Mouse (Mus musculus) heart, embryonic 11.5 days (tissue): ENCODE measurements around the gene Edar. TPM values are rescaled to one million over a fixed set of nuclear protein-coding genes. Genes with fewer than 3 reads are reported as not detected.
"Not testable (repeated sequence)": the region's sequence is repeated elsewhere in the genome, so short reads cannot be mapped to it uniquely, and the experiment has no call there.

Source experiments
- ATAC-seq: fragments of 200-750 bp; cut with Nextera tagmentation; replicated peaks from 2 replicates; pipeline ENCODE4 v1.8.0; 2017; ENCODE audit warnings: moderate library complexity; ENCODE audit not compliant: insufficient number of reproducible peaks, low FRiP score, low TSS enrichment
- H3K27ac ChIP-seq: fragments of 300-500 bp; sonication (generic); 2 replicates; pipeline ENCODE4 v1.5.1; 2014; ENCODE audit warnings: mild to moderate bottlenecking, low read depth, low read length
- H3K27me3 ChIP-seq: fragments of 300-500 bp; sonication (generic); 2 replicates; pipeline ENCODE4 v1.6.1; 2014; ENCODE audit warnings: mild to moderate bottlenecking, low read length, mixed read lengths; ENCODE audit not compliant: control insufficient read depth, insufficient read depth
- H3K36me3 ChIP-seq: fragments of 300-500 bp; sonication (generic); 2 replicates; pipeline ENCODE4 v1.6.1; 2014; ENCODE audit warnings: mild to moderate bottlenecking, low read length, moderate library complexity, mixed read lengths; ENCODE audit not compliant: control insufficient read depth, insufficient read depth
- H3K4me1 ChIP-seq: fragments of 300-500 bp; sonication (generic); 2 replicates; pipeline ENCODE4 v1.6.1; 2014; ENCODE audit warnings: low read length; ENCODE audit not compliant: control insufficient read depth, insufficient read depth
- H3K4me2 ChIP-seq: fragments of 300-500 bp; sonication (generic); 2 replicates; pipeline ENCODE4 v1.6.1; 2014; ENCODE audit warnings: mild to moderate bottlenecking, moderate library complexity
- H3K4me3 ChIP-seq: fragments of 300-500 bp; sonication (generic); 2 replicates; pipeline ENCODE4 v1.5.1; 2014; ENCODE audit warnings: low read depth, low read length
- H3K9ac ChIP-seq: fragments of 300-500 bp; sonication (generic); 2 replicates; pipeline ENCODE4 v1.6.1; 2014; ENCODE audit warnings: mild to moderate bottlenecking, low read depth, low read length, moderate library complexity
- H3K9me3 ChIP-seq: fragments of 300-500 bp; sonication (generic); replicated peaks from 2 replicates; pipeline ENCODE4 v1.6.1; 2016; ENCODE audit warnings: low read length; ENCODE audit not compliant: control insufficient read depth
- WGBS: fragments of 180-500 bp; shearing (Covaris S2); extraction: QIAGEN DNeasy Blood & Tissue Kit; methylation state at CpG from one replicate; pipeline ENCODE4 v1.1.7; 2014; ENCODE audit not compliant: insufficient replicate concordance; 5-methylcytosine and 5-hydroxymethylcytosine counted together
- polyA plus RNA-seq: library from polyadenylated mRNA; unstranded; fragments of >200 nt; fragmentation: Nextera tagmentation; extraction: Ambion mirVana; gene quantifications from 2 replicates; pipeline ENCODE4 v1.2.1, GENCODE M21; 2014

Edar gene
- 0.13 TPM in 1 of 2 replicates, not detected in the other for polyA plus RNA-seq

DNA sequence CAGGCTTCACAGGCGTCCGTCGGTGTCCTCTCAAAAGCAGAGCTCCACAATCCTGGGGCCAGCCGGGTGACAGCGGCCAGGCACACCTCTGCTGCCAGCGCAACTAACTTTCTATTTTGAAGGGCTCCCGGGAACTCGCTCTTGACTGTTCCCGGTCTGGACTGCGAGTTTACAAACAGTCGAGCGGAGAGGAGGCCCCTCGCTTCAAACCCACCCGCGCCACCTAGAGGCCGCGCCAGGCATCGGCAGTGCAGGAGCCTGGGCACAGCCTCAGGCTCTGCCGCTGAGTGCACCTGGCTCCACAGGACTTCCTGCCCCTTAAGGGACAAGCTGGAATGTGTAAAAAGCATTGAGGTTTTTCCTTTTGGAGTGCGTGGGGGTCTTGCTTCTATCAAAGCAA is at the start of gene Edar:
Edar (minus strand) TSS at position 122 of the 400 bp plus-strand sequence.
- Histone ChIP-seq H3K9me3 (no peaks in the 10 kb centered on the region), H3K27ac (no peak within 1 kb of the TSS), H3K4me2 (peak within 1 kb of the TSS; percentile 66), H3K9ac (no peak within 1 kb of the TSS), H3K27me3 (peaks cover 6% of the 10 kb centered on the region), H3K4me1 (no peaks in the 10 kb centered on the region), H3K4me3 (peak within 1 kb of the TSS; percentile 31), H3K36me3 (no peaks in the 10 kb centered on the region)
- 2% methylated on average over 20 of the region's 20 CpGs for WGBS
- ATAC-seq = peak; percentile 74; the same call in 1 of the 2 replicates

DNA sequence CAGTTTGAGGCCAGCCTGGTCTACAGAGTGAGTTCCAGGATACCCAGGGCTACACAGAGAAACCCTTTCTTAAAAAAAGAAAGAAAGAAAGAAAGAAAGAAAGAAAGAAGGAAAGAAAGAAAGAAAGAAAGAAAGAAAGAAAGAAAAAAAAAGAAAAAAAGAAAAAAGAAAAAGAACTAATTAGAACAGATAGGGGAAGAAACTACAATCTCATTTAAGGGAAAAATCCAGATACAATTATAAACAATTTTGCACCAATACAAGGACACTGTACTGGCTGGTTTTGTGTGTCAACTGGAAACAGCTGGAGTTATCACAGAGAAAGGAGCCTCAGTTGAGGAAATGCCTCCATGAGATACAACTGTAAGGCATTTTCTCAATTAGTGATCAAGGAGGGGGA is 42.7 kb upstream of the Edar start, which contains the start of gene Gm17542:
Gm17542 (minus strand) TSS at position 101 of the 400 bp plus-strand sequence.
- not testable (repeated sequence) for ATAC-seq, H3K9me3 ChIP-seq, H3K27me3 ChIP-seq, H3K4me2 ChIP-seq, H3K27ac ChIP-seq, H3K36me3 ChIP-seq, H3K4me3 ChIP-seq, H3K4me1 ChIP-seq, H3K9ac ChIP-seq

DNA sequence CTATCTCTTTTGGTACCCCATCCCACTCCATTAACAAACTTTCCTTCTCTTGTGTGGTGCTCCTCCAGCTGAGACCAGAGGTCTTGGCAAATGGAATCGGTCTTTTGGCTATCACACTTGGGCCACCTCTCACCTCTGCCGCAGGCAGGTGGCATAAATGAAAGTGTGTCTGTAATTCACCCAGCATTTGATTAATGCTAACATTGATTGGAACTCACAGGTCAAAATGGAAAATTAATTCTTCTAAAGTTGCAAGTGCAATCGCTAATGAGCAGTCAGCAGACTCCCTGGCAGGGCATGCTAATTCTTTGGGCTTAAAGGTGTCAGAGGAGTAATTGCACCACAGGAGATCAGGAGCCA is 39.3 kb upstream of the Edar start:
- H3K4me2 ChIP-seq = peak overlapping the region; percentile 53

DNA sequence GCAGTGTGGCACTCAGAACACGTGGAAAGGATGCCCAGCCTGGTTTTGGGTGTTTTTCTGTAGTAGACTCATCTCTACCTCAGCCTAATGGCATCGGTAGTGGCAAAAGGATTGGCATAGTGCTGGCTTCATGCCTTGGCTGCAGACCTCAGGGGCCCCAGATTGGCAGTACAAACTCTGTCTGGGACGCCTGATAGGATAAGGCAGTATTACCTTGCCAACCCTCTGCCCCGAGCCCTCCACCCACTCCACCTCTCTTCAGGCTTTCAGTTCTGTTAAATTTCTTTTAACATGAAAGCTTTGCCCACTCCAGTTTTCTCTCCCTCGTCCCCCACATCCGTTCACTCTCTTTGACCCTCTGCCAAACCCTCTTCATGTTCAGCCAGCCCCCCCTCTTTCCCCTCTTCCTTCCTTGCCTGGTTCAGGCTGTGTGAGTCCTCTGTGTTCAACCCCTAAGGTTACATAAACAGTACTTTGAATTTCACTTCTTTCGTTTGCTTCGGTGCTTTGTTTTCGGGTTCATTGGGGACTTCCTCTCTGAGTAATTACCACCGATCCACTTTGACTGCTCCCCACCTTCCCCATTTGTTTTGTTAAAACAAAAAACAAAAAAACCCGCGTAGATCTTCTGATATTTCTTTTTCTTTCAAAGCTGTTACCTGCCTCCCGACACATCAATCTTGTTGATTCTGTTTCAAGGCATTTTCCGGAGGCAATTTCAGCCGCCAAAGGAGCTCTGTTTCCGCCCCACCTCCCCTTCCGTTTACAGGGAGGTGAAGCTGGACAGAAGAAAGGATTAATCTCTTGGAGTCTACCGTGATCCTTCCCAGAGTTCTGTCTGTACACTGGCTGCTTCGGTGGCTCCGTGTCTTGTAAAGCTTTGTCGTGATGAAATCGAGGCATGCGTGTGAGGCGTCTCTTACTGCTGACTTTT is 38.7 kb upstream of the Edar start:
- H3K27ac ChIP-seq = no peak overlapping the region
- 0 out of 2 replicates have a peak overlapping the region, but pooled peaks have one; percentile 22 for H3K9ac ChIP-seq
- H3K4me3 ChIP-seq = peak overlapping the region; percentile 25
- H3K4me1 ChIP-seq = 0 out of 2 replicates have a peak, but pooled peaks cover 2% of the 10 kb centered on the region
- H3K4me2 ChIP-seq = peak overlapping the region; percentile 53
- H3K9me3 ChIP-seq = no peaks in the 10 kb centered on the region
- no peaks in the 10 kb centered on the region for H3K27me3 ChIP-seq
- ATAC-seq = peak; percentile 57; the same call in 1 of the 2 replicates
- WGBS = 32% methylated on average over 24 of the region's 24 CpGs
- no peaks in the 10 kb centered on the region for H3K36me3 ChIP-seq

More for the DNA sequence above, 39.3 kb upstream of the Edar start:
- no peak for ATAC-seq
- Histone ChIP-seq H3K9me3 (no peaks in the 10 kb centered on the region), H3K4me1 (0 out of 2 replicates have a peak, but pooled peaks cover 2% of the 10 kb centered on the region), H3K36me3 (no peaks in the 10 kb centered on the region), H3K9ac (no peak overlapping the region), H3K27ac (no peak overlapping the region), H3K27me3 (no peaks in the 10 kb centered on the region), H3K4me3 (no peak overlapping the region)
- WGBS = 39% methylated on average over 3 of the region's 3 CpGs

DNA sequence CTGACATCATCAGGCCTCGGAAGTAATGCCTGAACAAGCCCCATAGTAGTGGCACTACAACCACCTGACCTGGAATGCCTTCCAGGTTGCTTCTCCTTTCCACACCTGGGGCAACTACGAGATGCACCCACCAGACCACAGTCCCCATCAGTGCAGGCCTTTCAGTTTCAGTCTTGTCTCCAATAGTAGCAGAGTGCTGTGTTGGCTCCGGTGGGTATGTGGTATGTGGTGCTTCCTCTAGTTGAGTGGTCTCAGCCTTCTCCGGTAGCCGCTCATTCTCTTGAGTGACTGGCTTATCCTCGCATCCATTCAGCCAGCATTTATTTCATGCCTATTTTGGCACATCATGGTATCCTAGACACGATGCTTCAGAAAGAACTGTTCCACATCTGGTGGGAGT is 37.8 kb upstream of the Edar start:
- Histone ChIP-seq H3K4me3 (no peak overlapping the region), H3K27ac (no peak overlapping the region), H3K27me3 (no peaks in the 10 kb centered on the region), H3K36me3 (no peaks in the 10 kb centered on the region), H3K4me1 (0 out of 2 replicates have a peak, but pooled peaks cover 2% of the 10 kb centered on the region), H3K4me2 (no peak overlapping the region), H3K9ac (no peak overlapping the region), H3K9me3 (no peaks in the 10 kb centered on the region)
- WGBS = 84% methylated on average over 7 of the region's 7 CpGs
- no peak for ATAC-seq

DNA sequence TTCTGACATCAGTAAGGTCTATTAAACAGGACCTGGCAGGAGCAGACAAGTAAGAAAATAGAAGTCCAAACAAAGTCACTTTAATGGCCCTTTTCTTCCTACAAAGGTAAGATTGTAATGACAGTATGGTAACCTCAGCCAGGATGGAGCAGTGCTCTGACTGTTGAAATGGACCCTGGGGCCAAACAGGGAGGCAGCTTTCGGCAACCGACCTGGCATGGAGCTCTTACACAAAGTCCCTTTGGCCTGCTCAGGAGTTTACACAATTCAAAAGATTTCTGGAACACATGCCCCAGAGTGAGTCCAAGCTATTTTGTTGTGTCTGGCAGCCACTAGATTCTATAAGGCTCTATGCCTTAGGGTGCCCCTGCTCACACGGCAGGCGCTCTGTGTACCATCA is 33.6 kb upstream of the Edar start:
- Histone ChIP-seq H3K36me3 (no peaks in the 10 kb centered on the region), H3K4me3 (no peak overlapping the region), H3K4me2 (no peak overlapping the region), H3K27me3 (no peaks in the 10 kb centered on the region), H3K27ac (no peak overlapping the region), H3K9ac (no peak overlapping the region), H3K9me3 (no peaks in the 10 kb centered on the region), H3K4me1 (0 out of 2 replicates have a peak, but pooled peaks cover 2% of the 10 kb centered on the region)
- 88% methylated on average over 4 of the region's 4 CpGs for WGBS
- no peak for ATAC-seq

DNA sequence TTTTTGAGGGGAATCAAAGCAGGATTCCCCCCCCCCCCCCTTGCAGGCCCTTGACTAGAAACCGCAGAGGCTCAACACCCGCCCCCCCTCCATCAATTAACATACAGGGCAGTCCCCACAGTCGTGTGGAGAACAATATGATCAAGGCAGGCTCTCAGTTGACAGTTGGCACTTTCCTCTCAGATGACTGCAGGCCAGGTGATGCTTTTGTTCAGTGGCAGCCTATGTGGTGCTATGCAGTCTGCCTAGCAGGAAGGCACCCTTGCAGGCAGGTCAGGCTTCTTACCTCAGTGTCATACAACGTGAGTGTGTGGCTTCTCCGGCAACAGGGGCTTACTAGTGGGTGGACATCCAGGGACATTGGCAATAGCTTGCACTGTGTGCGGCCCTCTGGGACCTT is 25.1 kb upstream of the Edar start:
- Histone ChIP-seq H3K9ac (no peak overlapping the region), H3K4me1 (no peaks in the 10 kb centered on the region), H3K27ac (no peak overlapping the region), H3K27me3 (no peaks in the 10 kb centered on the region), H3K36me3 (no peaks in the 10 kb centered on the region), H3K4me2 (no peak overlapping the region), H3K4me3 (no peak overlapping the region), H3K9me3 (no peaks in the 10 kb centered on the region)
- WGBS = 53% methylated on average over 6 of the region's 6 CpGs
- no peak for ATAC-seq

DNA sequence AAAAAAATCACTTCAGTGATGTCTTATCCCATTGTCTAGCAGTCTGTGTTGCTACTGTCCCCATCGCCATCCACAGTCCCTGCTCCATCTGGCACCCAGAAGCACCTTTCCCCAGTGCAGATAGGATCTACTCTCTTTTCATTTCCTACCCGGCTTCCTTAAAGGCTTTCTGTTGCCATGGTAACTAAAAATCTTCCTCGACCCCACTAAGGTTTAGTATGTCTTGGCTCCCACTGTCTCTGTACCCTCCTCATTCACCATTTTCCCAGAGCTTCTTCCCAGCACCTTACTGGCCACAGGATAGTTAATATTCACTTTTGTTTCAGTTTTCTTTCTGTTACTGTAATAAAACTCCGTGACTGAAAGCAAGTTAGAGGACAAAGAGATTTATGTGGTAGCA is 24.7 kb upstream of the Edar start:
- Histone ChIP-seq H3K4me1 (no peaks in the 10 kb centered on the region), H3K9me3 (no peaks in the 10 kb centered on the region), H3K4me3 (no peak overlapping the region), H3K27me3 (no peaks in the 10 kb centered on the region), H3K27ac (no peak overlapping the region), H3K4me2 (no peak overlapping the region), H3K9ac (no peak overlapping the region), H3K36me3 (no peaks in the 10 kb centered on the region)
- ATAC-seq = no peak
- WGBS = 37% methylated on average over 4 of the region's 4 CpGs
